Mouse (Mus musculus) Patski (cell line): ENCODE measurements around the gene Kctd11. TPM values are rescaled to one million over a fixed set of nuclear protein-coding genes. Genes with fewer than 3 reads are reported as not detected.
A peak's percentile ranks its signal among the peaks of the same experiment; 100 is the strongest.
"Not testable (repeated sequence)": the region's sequence is repeated elsewhere in the genome, so short reads cannot be mapped to it uniquely, and the experiment has no call there.

ENCODE experiments used
- ATAC-seq: fragments of 100-300 bp; one replicate; pipeline ENCODE4 v1.8.0; 2021
- CTCF ChIA-PET: fragments of 350-600 bp; sonication (Branson Sonifier 250); formaldehyde crosslinking; loops from one replicate; lab custom pipeline; 2022; ENCODE audit warnings: inconsistent platforms; lab: Charles Lee
- POLR2A ChIA-PET: fragments of 350-600 bp; sonication (Branson Sonifier 250); formaldehyde crosslinking; loops from one replicate; lab custom pipeline; 2022; ENCODE audit warnings: antibody characterized with exemption, inconsistent platforms; lab: Charles Lee
- DNase-seq: peaks from one replicate; pipeline ENCODE4 v3.0.0-alpha.2; 2011; ENCODE audit warnings: low read depth, low spot score
- H3K27me3 ChIP-seq: fragments of 371-371 bp; one replicate; pipeline ENCODE4 v1.5.1; 2021
- CTCF ChIP-seq: fragments of 100-300 bp; IDR thresholded peaks from one replicate; pipeline ENCODE4 v1.5.1; 2021
- in situ Hi-C: fragments of 300-500 bp; cut with MboI; formaldehyde crosslinking; loops from 3 replicates; pipeline ENCODE4 v1.11.1; 2018; ENCODE audit warnings: low pct_unique_long_range_greater_than_20kb, mixed read lengths
- polyA plus RNA-seq: library from polyadenylated mRNA; unstranded; gene quantifications from one replicate; pipeline ENCODE4 v1.2.3, GENCODE M21; 2021

Kctd11 gene
- polyA plus RNA-seq: 8.4 TPM

- TF ChIP-seq CTCF: no peak
- POLR2A ChIA-PET: interaction anchor here (0.7 to 2.9 kb wide), 2 partner anchors 20 to 40 kb away, joined by 3 to 16 read pairs; partner anchors contain the start of genes 2810408A11Rik, Eif5a and Neurl4
These were observed at the start of gene Kctd11 for GRCm38 (mm10) chr11:69880853-69881603. TSS of gene Kctd11 (minus strand) at chr11:69881406.

GRCm38 (mm10) chr11:69930176-69930575, 49.0 kb upstream of the Kctd11 start:
- ATAC-seq, CTCF ChIA-PET: not testable (repeated sequence)

More at GRCm38 (mm10) chr11:69880853-69881603, at the start of gene Kctd11:
- ATAC-seq: peak; percentile 72
- no peaks in the 10 kb centered on the region for H3K27me3 ChIP-seq
- CTCF ChIA-PET: interaction anchor here (1.0 to 1.6 kb wide), 5 partner anchors 19 to 72 kb away, joined by 3 to 5 read pairs (median 3); partner anchors contain the start of gene Ybx2
- peak; percentile 68 for DNase-seq
- in situ Hi-C loops: no loop called here

GRCm38 (mm10) chr11:69929712-69930111, 48.5 kb upstream of the Kctd11 start:
- ChIA-PET POLR2A (interaction anchor here (0.7 kb wide), 1 partner anchor 264 kb away, joined by 5 read pairs; the partner anchor contains the start of gene Cd68), CTCF (interaction anchor here (2.8 kb wide), 1 partner anchor 19 kb away, joined by 11 read pairs; no protein-coding TSS in a partner anchor)
- TF ChIP-seq CTCF: no peak
- no peak for ATAC-seq
- no peak for DNase-seq
- peaks cover 3% of the 10 kb centered on the region for H3K27me3 ChIP-seq
- in situ Hi-C loops: loop anchor here (10.0 kb wide), 1 partner anchor 285 kb away; the partner anchor contains the start of gene Slc16a11

More at GRCm38 (mm10) chr11:69930176-69930575, 49.0 kb upstream of the Kctd11 start:
- DNase-seq, H3K27me3 ChIP-seq: not testable (repeated sequence)
- in situ Hi-C loops: loop anchor here (10.0 kb wide), 1 partner anchor 285 kb away; the partner anchor contains the start of gene Slc16a11
- POLR2A ChIA-PET: interaction anchor here (0.7 kb wide), 1 partner anchor 264 kb away, joined by 5 read pairs; the partner anchor contains the start of gene Cd68

- DNase-seq (no peak), ATAC-seq (no peak)
- peaks cover 3% of the 10 kb centered on the region for H3K27me3 ChIP-seq
- in situ Hi-C loops: no loop called here
- ChIA-PET CTCF (interaction anchor here (2.8 kb wide), 1 partner anchor 21 kb away, joined by 11 read pairs; no protein-coding TSS in a partner anchor), POLR2A (interaction anchor here (0.6 kb wide), 1 partner anchor 598 kb away, joined by 9 read pairs; the partner anchor contains the start of gene Psmb6)
- no peak for TF ChIP-seq CTCF
These were observed 46.3 kb upstream of the Kctd11 start for GRCm38 (mm10) chr11:69927501-69927900.

DNA sequence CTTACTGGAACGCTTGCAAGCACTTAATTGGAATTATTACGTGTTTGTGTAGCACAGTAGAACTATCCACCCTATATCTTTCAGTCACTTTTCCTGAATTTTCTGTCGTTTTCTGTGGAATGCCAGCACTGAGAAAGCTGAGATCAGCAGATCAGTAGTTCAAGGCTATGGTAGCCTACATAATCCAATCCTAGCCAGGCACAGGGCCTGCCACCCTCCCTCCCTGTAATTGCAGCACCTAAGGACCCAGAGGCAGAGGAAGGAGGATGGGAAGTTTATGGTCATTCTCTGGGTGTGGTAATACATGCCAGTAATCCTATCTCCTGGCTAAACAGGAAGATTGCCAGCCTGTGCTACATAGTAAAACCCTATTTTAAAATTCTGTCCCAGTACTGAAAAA, 41.6 kb upstream of the Kctd11 start:
- H3K27me3 ChIP-seq: no peaks in the 10 kb centered on the region
- ChIA-PET POLR2A (no interaction called here), CTCF (interaction anchor here (1.2 to 6.0 kb wide), 5 partner anchors 10 to 44 kb away, joined by 3 to 43 read pairs (median 6); no protein-coding TSS in a partner anchor)
- in situ Hi-C loops: no loop called here
- no peak for DNase-seq
- TF ChIP-seq CTCF: no peak
- ATAC-seq: no peak

- CTCF ChIA-PET: interaction anchor here (1.2 to 6.0 kb wide), 4 partner anchors 11 to 43 kb away, joined by 3 to 43 read pairs (median 7); no protein-coding TSS in a partner anchor
- H3K27me3 ChIP-seq: no peaks in the 10 kb centered on the region
- POLR2A ChIA-PET: interaction anchor here (0.7 to 2.6 kb wide), 3 partner anchors 15 to 734 kb away, joined by 3 to 7 read pairs (median 5); no protein-coding TSS in a partner anchor
- ATAC-seq (no peak), DNase-seq (no peak)
- no peak for TF ChIP-seq CTCF
- in situ Hi-C loops: no loop called here
These were observed 41.0 kb upstream of the Kctd11 start for GRCm38 (mm10) chr11:69922012-69922756.

GRCm38 (mm10) chr11:69921114-69922011, 40.2 kb upstream of the Kctd11 start, which contains the start of gene Eif5a:
TSS of gene Eif5a (minus strand) at chr11:69921958.
- ATAC-seq (peak; percentile 71), DNase-seq (peak; percentile 99)
- CTCF ChIA-PET: interaction anchor here (0.9 to 6.0 kb wide), 3 partner anchors 12 to 40 kb away, joined by 3 to 43 read pairs (median 3); no protein-coding TSS in a partner anchor
- no peaks in the 10 kb centered on the region for H3K27me3 ChIP-seq
- in situ Hi-C loops: no loop called here
- POLR2A ChIA-PET: interaction anchor here (0.6 to 2.6 kb wide), 6 partner anchors 15 to 734 kb away, joined by 3 to 7 read pairs (median 4); partner anchors contain the start of genes 2810408A11Rik and Neurl4
- no peak for TF ChIP-seq CTCF

- ChIA-PET CTCF (interaction anchor here (0.9 to 6.0 kb wide), 4 partner anchors 12 to 43 kb away, joined by 3 to 43 read pairs (median 3); partner anchors contain the start of gene Tmem95), POLR2A (interaction anchor here (0.5 to 2.6 kb wide), 5 partner anchors 16 to 322 kb away, joined by 3 to 7 read pairs (median 6); partner anchors contain the start of genes 2810408A11Rik and Neurl4)
- DNase-seq (no peak), ATAC-seq (peak; percentile 3)
- H3K27me3 ChIP-seq: no peaks in the 10 kb centered on the region
- in situ Hi-C loops: no loop called here
- no peak for TF ChIP-seq CTCF
These were observed 39.2 kb upstream of the Kctd11 start for GRCm38 (mm10) chr11:69920266-69921031.
